Mouse (Mus musculus) ES-Bruce4 (cell line): ENCODE measurements at regions not wholly inside any gene's neighbourhood (a gene's known extent, or its start where the extent isn't known, plus 50 kb on each side); places are given as distances from the start of the nearest gene placed in this dataset.

ENCODE experiments used
- CTCF ChIP-seq: IDR thresholded peaks from one replicate; pipeline ENCODE4 v1.8.1; 2011; ENCODE audit warnings: low read depth, low read length
- POLR2A ChIP-seq: IDR thresholded peaks from one replicate; pipeline ENCODE4 v1.8.1; 2011; ENCODE audit warnings: low read length; ENCODE audit not compliant: insufficient read depth

- no peak for TF ChIP-seq CTCF
- no peak for TF ChIP-seq POLR2A
These were observed 176.4 kb upstream of the Gm15217 start for GRCm38 (mm10) chr14:46202818-46203217.
